Mouse (Mus musculus): ENCODE measurements around the gene Olfr554. TPM values are rescaled to one million over a fixed set of nuclear protein-coding genes. Genes with fewer than 3 reads are reported as not detected.

Gene Olfr554
- polyA plus RNA-seq, 1 experiment from 2014 or later, result not detected

DNA sequence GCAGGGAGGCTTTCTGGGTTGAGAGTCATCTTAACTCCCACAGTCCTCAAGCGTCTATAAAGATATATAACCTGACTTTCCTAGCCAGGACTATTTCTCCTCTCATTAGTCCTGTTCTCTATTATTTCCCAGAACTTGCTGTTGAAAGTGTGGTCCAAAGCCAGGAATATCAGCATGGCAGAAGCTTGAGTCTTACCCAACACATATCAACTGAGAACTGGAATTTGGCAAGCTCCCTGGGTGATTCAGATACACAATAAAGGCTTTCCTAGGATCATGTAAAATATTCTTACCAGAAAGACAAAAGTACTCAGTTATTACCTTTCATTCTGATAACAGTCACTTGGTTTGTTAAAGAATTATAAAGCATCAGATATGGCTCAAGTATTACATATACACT, 43.7 kb downstream of the Olfr554 start:
- Histone ChIP-seq H3K9me3 (no peaks in the 10 kb centered on the region), H3K36me3 (no peaks in the 10 kb centered on the region), H3K4me3 (replicated peaks) (no peak overlapping the region), H3K27me3 (replicated peaks) (no peaks in the 10 kb centered on the region), H3K4me1 (peaks cover 3% of the 10 kb centered on the region; the same call in 1 of the 2 replicates), H3K27ac (no peak overlapping the region), H3K9ac (no peak overlapping the region), H3K4me2 (no peak overlapping the region)
- ATAC-seq (ENCODE audit: insufficient read depth, low FRiP score, low read depth), result no peak
- WGBS, result 82% methylated on average over 1 of the region's 1 CpGs

DNA sequence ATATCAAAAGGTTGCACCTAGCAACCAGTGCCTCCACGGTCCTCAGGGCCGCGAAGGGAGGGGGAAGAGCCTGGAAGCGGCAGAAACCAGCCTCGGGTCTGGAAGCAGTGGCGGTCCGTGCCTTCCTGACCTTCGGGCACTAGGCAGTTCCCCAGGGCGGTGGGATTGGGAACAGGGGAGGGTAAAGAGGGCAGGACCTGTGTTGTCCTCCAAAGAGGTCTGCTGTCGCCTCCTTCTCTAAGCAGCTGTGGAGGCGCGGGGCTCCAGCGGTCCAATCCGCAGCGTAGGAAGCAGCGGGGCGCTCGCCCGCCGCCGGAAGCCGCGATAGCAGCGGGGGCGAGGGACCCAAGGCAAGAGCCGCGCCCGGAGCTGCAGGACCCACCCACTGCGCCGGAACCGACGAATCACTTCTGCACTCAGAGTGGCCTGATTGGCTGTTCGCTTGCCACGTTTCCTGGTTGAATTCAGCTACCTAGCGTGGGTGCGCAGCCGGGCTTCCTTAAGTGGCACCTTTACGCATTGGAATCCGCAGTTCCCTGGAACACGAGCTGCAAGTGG, 48.8 kb downstream of the Olfr554 start, which contains the start of gene Trim68:
Trim68 (minus strand) TSS at position 384 of the 558 bp plus-strand sequence.
- Histone ChIP-seq H3K27me3 (replicated peaks) (no peaks in the 10 kb centered on the region), H3K36me3 (no peaks in the 10 kb centered on the region)
- under 1% methylated on average over 40 of the region's 40 CpGs for WGBS

More for the DNA sequence above, 48.8 kb downstream of the Olfr554 start, which contains the start of gene Trim68:
- Histone ChIP-seq H3K4me2 (peak within 1 kb of the TSS; percentile 72), H3K4me3 (replicated peaks) (peak within 1 kb of the TSS; percentile 72), H3K9me3 (no peaks in the 10 kb centered on the region), H3K4me1 (peaks cover 3% of the 10 kb centered on the region; the same call in 1 of the 2 replicates), H3K9ac (peak within 1 kb of the TSS; percentile 71), H3K27ac (peak within 1 kb of the TSS; percentile 88)
- ATAC-seq (ENCODE audit: insufficient read depth, low FRiP score, low read depth), result peak; percentile 99

Other genes starting within 250 kb of the Olfr554 start
- 133 and 138 TPM in 2 replicates for gene Rrm1, start 196.7 kb upstream of the Olfr554 start, polyA plus RNA-seq (2015; fragmentation: Nextera tagmentation; extraction: Ambion mirVana)
- 0.41 and 0.53 TPM in 2 replicates for gene Olfr543, start 156.8 kb upstream of the Olfr554 start, polyA plus RNA-seq (2015; fragmentation: Nextera tagmentation; extraction: Ambion mirVana)
- gene Olfr544, start 150.1 kb upstream of the Olfr554 start, polyA plus RNA-seq (2015; fragmentation: Nextera tagmentation; extraction: Ambion mirVana), result 0.04 TPM in 2 replicates
- not detected in 2 replicates for gene Olfr545, start 138.9 kb upstream of the Olfr554 start, polyA plus RNA-seq (2015; fragmentation: Nextera tagmentation; extraction: Ambion mirVana)
- not detected in 2 replicates for gene Olfr547, start 103.7 kb upstream of the Olfr554 start, polyA plus RNA-seq (2015; fragmentation: Nextera tagmentation; extraction: Ambion mirVana)
- not detected in 2 replicates for gene Olfr548-ps1, start 97.5 kb upstream of the Olfr554 start, polyA plus RNA-seq (2015; fragmentation: Nextera tagmentation; extraction: Ambion mirVana)
- not detected in 2 replicates for gene Olfr549, start 88.6 kb upstream of the Olfr554 start, polyA plus RNA-seq (2015; fragmentation: Nextera tagmentation; extraction: Ambion mirVana)
- gene Trim21, start 72.9 kb upstream of the Olfr554 start, polyA plus RNA-seq (2015; fragmentation: Nextera tagmentation; extraction: Ambion mirVana), result 0.49 and 1.1 TPM in 2 replicates
- not detected in 2 replicates for gene Olfr550, start 67.0 kb upstream of the Olfr554 start, polyA plus RNA-seq (2015; fragmentation: Nextera tagmentation; extraction: Ambion mirVana)
- not detected in 2 replicates for gene Olfr551, start 46.5 kb upstream of the Olfr554 start, polyA plus RNA-seq (2015; fragmentation: Nextera tagmentation; extraction: Ambion mirVana)
- not detected in 2 replicates for gene Olfr552, start 40.7 kb upstream of the Olfr554 start, polyA plus RNA-seq (2015; fragmentation: Nextera tagmentation; extraction: Ambion mirVana)
- gene Olfr553, start 20.2 kb upstream of the Olfr554 start, polyA plus RNA-seq (2015; fragmentation: Nextera tagmentation; extraction: Ambion mirVana), result not detected in 2 replicates
- not detected in 2 replicates for gene Olfr555, start 20.4 kb downstream of the Olfr554 start, polyA plus RNA-seq (2015; fragmentation: Nextera tagmentation; extraction: Ambion mirVana)
- not detected in 2 replicates for gene Olfr556, start 26.5 kb downstream of the Olfr554 start, polyA plus RNA-seq (2015; fragmentation: Nextera tagmentation; extraction: Ambion mirVana)
- 12.8 and 13.6 TPM in 2 replicates for gene Trim68, start 48.9 kb downstream of the Olfr554 start, polyA plus RNA-seq (2015; fragmentation: Nextera tagmentation; extraction: Ambion mirVana)
- not detected in 2 replicates for gene Olfr557, start 57.5 kb downstream of the Olfr554 start, polyA plus RNA-seq (2015; fragmentation: Nextera tagmentation; extraction: Ambion mirVana)
- gene Olfr558, start 63.8 kb downstream of the Olfr554 start, polyA plus RNA-seq (2015; fragmentation: Nextera tagmentation; extraction: Ambion mirVana), result 0.18 and 0.30 TPM in 2 replicates
- not detected in 2 replicates for gene Olfr33, start 80.6 kb downstream of the Olfr554 start, polyA plus RNA-seq (2015; fragmentation: Nextera tagmentation; extraction: Ambion mirVana)
- gene Olfr559, start 89.1 kb downstream of the Olfr554 start, polyA plus RNA-seq (2015; fragmentation: Nextera tagmentation; extraction: Ambion mirVana), result not detected in 2 replicates
- gene Olfr560, start 120.9 kb downstream of the Olfr554 start, polyA plus RNA-seq (2015; fragmentation: Nextera tagmentation; extraction: Ambion mirVana), result not detected in 2 replicates
- 0.28 and 0.44 TPM in 2 replicates for gene Olfr78, start 121.0 kb downstream of the Olfr554 start, polyA plus RNA-seq (2015; fragmentation: Nextera tagmentation; extraction: Ambion mirVana)
- not detected in 2 replicates for gene Olfr561, start 132.8 kb downstream of the Olfr554 start, polyA plus RNA-seq (2015; fragmentation: Nextera tagmentation; extraction: Ambion mirVana)
- gene Olfr564, start 165.0 kb downstream of the Olfr554 start, polyA plus RNA-seq (2015; fragmentation: Nextera tagmentation; extraction: Ambion mirVana), result not detected in 2 replicates
- gene Olfr566, start 220.3 kb downstream of the Olfr554 start, polyA plus RNA-seq (2015; fragmentation: Nextera tagmentation; extraction: Ambion mirVana), result not detected in 2 replicates
- not detected in 2 replicates for gene Olfr568, start 238.7 kb downstream of the Olfr554 start, polyA plus RNA-seq (2015; fragmentation: Nextera tagmentation; extraction: Ambion mirVana)